Comparison of ENCODE assay signal across 8 mouse cellular contexts in genomic region chr15:79928316-79928715, GRCm38 (mm10). TPM values are rescaled to one million over a fixed set of nuclear protein-coding genes. Genes with fewer than 3 reads are reported as not detected.
DNase-seq lines count a peak whose midpoint lies in the region; ATAC-seq and TF ChIP-seq lines count a peak whose summit lies in the region.

No protein-coding gene starts in this region.

- no peak for TF ChIP-seq POLR2A in small intestine, adult 2 months (IDR thresholded peaks at IDR 0.05; ENCODE audit: low read depth, low read length)

- H3K4me3 ChIP-seq in lung, postnatal 0 days (ENCODE audit: low read depth, low read length): peak overlapping the region; percentile 43; the same call in 1 of the 2 replicates
- peak overlapping the region; percentile 67; the same call in 1 of the 2 replicates for H3K4me3 ChIP-seq in forebrain, embryonic 10.5 days
- H3K4me3 ChIP-seq in limb, embryonic 11.5 days (ENCODE audit: low read depth, low read length): no peak overlapping the region
- no peak overlapping the region for H3K4me3 ChIP-seq in small intestine, adult 2 months (ENCODE audit: low read depth, low read length)

- H3K27ac ChIP-seq in lung, postnatal 0 days (ENCODE audit: low read length): peak overlapping the region; percentile 84
- H3K27ac ChIP-seq in forebrain, embryonic 10.5 days: no peak overlapping the region
- H3K27ac ChIP-seq in limb, embryonic 11.5 days (replicated peaks; ENCODE audit: low read depth, low read length): no peak overlapping the region
- peak overlapping the region; percentile 90 for H3K27ac ChIP-seq in small intestine, adult 2 months (ENCODE audit: insufficient read depth, low read depth, low read length)

- H3K4me1 ChIP-seq in lung, postnatal 0 days (ENCODE audit: insufficient read depth, low read depth, low read length): peaks cover 8% of the 10 kb centered on the region; the same call in 1 of the 2 replicates
- peaks cover 36% of the 10 kb centered on the region for H3K4me1 ChIP-seq in forebrain, embryonic 10.5 days
- H3K4me1 ChIP-seq in limb, embryonic 11.5 days (ENCODE audit: control insufficient read depth, insufficient read depth, low read length): peaks cover 8% of the 10 kb centered on the region; the same call in 1 of the 2 replicates
- H3K4me1 ChIP-seq in small intestine, adult 2 months (ENCODE audit: control insufficient read depth, insufficient read depth, insufficient read length, low read length): peaks cover 18% of the 10 kb centered on the region; the same call in 1 of the 2 replicates

- no peaks in the 10 kb centered on the region for H3K36me3 ChIP-seq in lung, postnatal 0 days (ENCODE audit: insufficient read depth, low read length)
- no peaks in the 10 kb centered on the region for H3K36me3 ChIP-seq in forebrain, embryonic 10.5 days (replicated peaks)
- H3K36me3 ChIP-seq in limb, embryonic 11.5 days (ENCODE audit: control insufficient read depth, insufficient read depth, low read length): no peaks in the 10 kb centered on the region
- no peaks in the 10 kb centered on the region for H3K36me3 ChIP-seq in small intestine, adult 2 months (ENCODE audit: control insufficient read depth, insufficient read depth, low read length)

- WGBS in lung, postnatal 0 days: 55% methylated on average over 3 of the region's 3 CpGs
- 96% methylated on average over 3 of the region's 3 CpGs for WGBS in forebrain, embryonic 10.5 days
- 91% methylated on average over 3 of the region's 3 CpGs for WGBS in limb, embryonic 11.5 days
- 80% methylated on average over 3 of the region's 3 CpGs for WGBS in small intestine, adult 2 months

- peaks cover 2% of the 10 kb centered on the region; the same call in 1 of the 2 replicates for H3K27me3 ChIP-seq in lung, postnatal 0 days (replicated peaks; ENCODE audit: insufficient read depth, low read length)
- peaks cover 49% of the 10 kb centered on the region for H3K27me3 ChIP-seq in forebrain, embryonic 10.5 days (ENCODE audit: poor library complexity, severe bottlenecking)
- peaks cover 27% of the 10 kb centered on the region for H3K27me3 ChIP-seq in limb, embryonic 11.5 days (ENCODE audit: control insufficient read depth, insufficient read depth, low read length)
- H3K27me3 ChIP-seq in small intestine, adult 2 months (ENCODE audit: control insufficient read depth, insufficient read depth, low read length): peaks cover 2% of the 10 kb centered on the region

- no peak for DNase-seq in lung, postnatal 0 days (ENCODE audit: low spot score)
- DNase-seq in lung, postnatal 36 days: no peak
- DNase-seq in forebrain, embryonic 10.5 days (ENCODE audit: extremely low spot score, low spot score): no peak
- DNase-seq in limb, embryonic 11.5 days (ENCODE audit: low spot score): no peak
- DNase-seq in urinary bladder, postnatal 4 days (ENCODE audit: low spot score in 2 of 2): no peak
- no peak for DNase-seq in urinary bladder, adult 18-20 months (ENCODE audit: low spot score in 2 of 2)

- TF ChIP-seq CTCF in lung, postnatal 0 days (IDR thresholded peaks at IDR 0.05): no peak
- TF ChIP-seq CTCF in small intestine, adult 2 months (IDR thresholded peaks at IDR 0.05; ENCODE audit: extremely low read depth, insufficient read length, insufficient replicate concordance, low read depth, low read length): no peak

- H3K4me2 ChIP-seq in lung, postnatal 0 days (replicated peaks; ENCODE audit: low read depth, low read length): peak overlapping the region; percentile 65
- H3K4me2 ChIP-seq in limb, embryonic 11.5 days (ENCODE audit: low read depth, severe bottlenecking): peak overlapping the region; percentile 54; the same call in 1 of the 2 replicates

- no peak for ATAC-seq in lung, postnatal 0 days
- ATAC-seq in limb, embryonic 11.5 days (ENCODE audit: insufficient number of reproducible peaks, low FRiP score, low TSS enrichment, low read depth): no peak
- ATAC-seq in cerebellum, adult (ENCODE audit: insufficient number of reproducible peaks, low FRiP score, low TSS enrichment): no peak

- peak overlapping the region; percentile 60 for H3K9ac ChIP-seq in lung, postnatal 0 days (replicated peaks; ENCODE audit: low read depth)
- no peak overlapping the region for H3K9ac ChIP-seq in limb, embryonic 11.5 days (ENCODE audit: low read length)

- no peak for TF ChIP-seq EP300 in lung, postnatal 0 days (IDR thresholded peaks at IDR 0.05)

- H3K9me3 ChIP-seq in lung, postnatal 0 days (ENCODE audit: low read length): no peaks in the 10 kb centered on the region
- H3K9me3 ChIP-seq in forebrain, embryonic 10.5 days: no peaks in the 10 kb centered on the region
- H3K9me3 ChIP-seq in limb, embryonic 11.5 days (ENCODE audit: control insufficient read depth, low read length): no peaks in the 10 kb centered on the region

RNA-seq across cellular contexts. Expression of gene Apobec3, which starts 36.9 kb away (rescaled TPM):
- 24.8 and 29.5 TPM in 2 replicates for polyA plus RNA-seq in lung, postnatal 0 days (2015; fragmentation: Nextera tagmentation; extraction: Ambion mirVana)
- polyA plus RNA-seq in forebrain, embryonic 10.5 days (2016; fragmentation: Nextera tagmentation; extraction: Ambion mirVana): 9.2 and 11.0 TPM in 2 replicates
- polyA plus RNA-seq in limb, embryonic 11.5 days (2014; fragmentation: Nextera tagmentation; extraction: Ambion mirVana): 9.7 and 11.8 TPM in 2 replicates
- 9.3 and 21.1 TPM in 2 replicates for polyA plus RNA-seq in small intestine, adult 2 months (2012; rRNA removed)

RNA-seq across cellular contexts. Expression of gene Cbx7, which starts 42.6 kb away (rescaled TPM):
- 4.1 and 4.5 TPM in 2 replicates for polyA plus RNA-seq in lung, postnatal 0 days (2015; fragmentation: Nextera tagmentation; extraction: Ambion mirVana)
- polyA plus RNA-seq in forebrain, embryonic 10.5 days (2016; fragmentation: Nextera tagmentation; extraction: Ambion mirVana): 2.8 and 3.9 TPM in 2 replicates
- 0.97 and 1.4 TPM in 2 replicates for polyA plus RNA-seq in limb, embryonic 11.5 days (2014; fragmentation: Nextera tagmentation; extraction: Ambion mirVana)
- 9.9 and 32.8 TPM in 2 replicates for polyA plus RNA-seq in small intestine, adult 2 months (2012; rRNA removed)

Comparison
In these comparisons a context has a peak if more than half of its experiments do, and no peak if none do; other contexts are left out.
1. H3K27ac ChIP-seq: peak in lung, postnatal 0 days (single experiment) and small intestine, adult 2 months (single experiment); none in forebrain, embryonic 10.5 days (single experiment) and limb, embryonic 11.5 days (single experiment).
2. H3K4me3 ChIP-seq: peak in lung, postnatal 0 days (single experiment) and forebrain, embryonic 10.5 days (single experiment); none in limb, embryonic 11.5 days (single experiment) and small intestine, adult 2 months (single experiment).